Mouse (Mus musculus): Measurements from ENCODE around the gene Thap11.

The Thap11 gene

GRCm38 (mm10) chr8:105852146-105852729, 2.7 kb upstream of the Thap11 start:
- DNase-seq = no peak

GRCm38 (mm10) chr8:105853178-105853577, 1.8 kb upstream of the Thap11 start, which contains the start of gene Cenpt:
Gene Cenpt, minus strand, starts transcription at chr8:105853278.
- no peak for DNase-seq

- DNase-seq = no peak
Observed at GRCm38 (mm10) chr8:105854303-105854702, 629 bp upstream of the Thap11 start.

GRCm38 (mm10) chr8:105855248-105856167, 576 bp downstream of the Thap11 start:
- peak; percentile 38 to 71 for DNase-seq

GRCm38 (mm10) chr8:105856168-105856835, 1.4 kb downstream of the Thap11 start:
- DNase-seq = no peak

- DNase-seq = no peak
Observed at GRCm38 (mm10) chr8:105858495-105858894, 3.6 kb downstream of the Thap11 start.

GRCm38 (mm10) chr8:105859314-105859713, 4.4 kb downstream of the Thap11 start:
- DNase-seq = no peak

GRCm38 (mm10) chr8:105860143-105860981, 5.4 kb downstream of the Thap11 start, which contains the start of gene Nutf2:
Gene Nutf2, plus strand, starts transcription at chr8:105860580.
- peak; percentile 94 to 99 for DNase-seq

- DNase-seq = peak in 1 of 2 experiments; percentile 46
Observed at GRCm38 (mm10) chr8:105861951-105862350, 7.0 kb downstream of the Thap11 start.

GRCm38 (mm10) chr8:105866364-105867029, 11.6 kb downstream of the Thap11 start:
- peak in 1 of 2 experiments; percentile 27 for DNase-seq

GRCm38 (mm10) chr8:105874301-105874700, 19.4 kb downstream of the Thap11 start:
- peak in 1 of 2 experiments; percentile 30 for DNase-seq

GRCm38 (mm10) chr8:105880754-105881520, 26.0 kb downstream of the Thap11 start, which contains the start of gene Edc4:
Gene Edc4, plus strand, starts transcription at chr8:105880881.
- DNase-seq = peak; percentile 82 to 89

GRCm38 (mm10) chr8:105889756-105890465, 35.0 kb downstream of the Thap11 start:
- no peak for DNase-seq

- DNase-seq = no peak
Observed at GRCm38 (mm10) chr8:105890870-105891269, 35.9 kb downstream of the Thap11 start.

- peak; percentile 18 to 67 for DNase-seq
Observed at GRCm38 (mm10) chr8:105892432-105892831, 37.5 kb downstream of the Thap11 start.

GRCm38 (mm10) chr8:105893339-105893738, 38.4 kb downstream of the Thap11 start, which contains the start of gene Nrn1l:
Gene Nrn1l, plus strand, starts transcription at chr8:105893567.
- peak; percentile 77 to 86 for DNase-seq

GRCm38 (mm10) chr8:105897801-105898480, 43.0 kb downstream of the Thap11 start:
- DNase-seq = no peak

- DNase-seq = peak; percentile 93 to 96
Observed at GRCm38 (mm10) chr8:105900180-105900940, 45.4 kb downstream of the Thap11 start, which contains the start of gene Pskh1. Gene Pskh1, plus strand, starts transcription at chr8:105900441.
